Mouse (Mus musculus): ENCODE measurements around the gene Etl4. TPM values are rescaled to one million over a fixed set of nuclear protein-coding genes. Genes with fewer than 3 reads are reported as not detected.
A peak's percentile ranks its signal among the peaks of the same experiment; 100 is the strongest.

Etl4 gene
- polyA plus RNA-seq, 1 experiment from 2014 or later = 16.1 TPM

- H3K4me1 ChIP-seq (replicated peaks; ENCODE audit: control insufficient read depth, insufficient read depth, low read length) = no peaks in the 10 kb centered on the region
- no peak for ATAC-seq
- no peak overlapping the region for H3K4me3 ChIP-seq (ENCODE audit: low read depth, low read length)
- no peaks in the 10 kb centered on the region for H3K9me3 ChIP-seq (ENCODE audit: control insufficient read depth)
- no peaks in the 10 kb centered on the region for H3K27me3 ChIP-seq (replicated peaks; ENCODE audit: control insufficient read depth, insufficient read depth, low read length)
- no peaks in the 10 kb centered on the region for H3K36me3 ChIP-seq (ENCODE audit: control insufficient read depth, insufficient read depth)
- no peak overlapping the region for H3K9ac ChIP-seq (ENCODE audit: low read depth, low read length)
- no peak overlapping the region for H3K4me2 ChIP-seq (replicated peaks; ENCODE audit: low read depth)
- H3K27ac ChIP-seq (ENCODE audit: low read depth, low read length) = no peak overlapping the region
- peak; percentile 90 for TF ChIP-seq CTCF (IDR thresholded peaks at IDR 0.05; ENCODE audit: low read depth)
- 36% methylated on average over 3 of the region's 3 CpGs for WGBS
These were observed 585.1 kb downstream of the Etl4 start for GRCm38 (mm10) chr2:20494666-20495065.

DNA sequence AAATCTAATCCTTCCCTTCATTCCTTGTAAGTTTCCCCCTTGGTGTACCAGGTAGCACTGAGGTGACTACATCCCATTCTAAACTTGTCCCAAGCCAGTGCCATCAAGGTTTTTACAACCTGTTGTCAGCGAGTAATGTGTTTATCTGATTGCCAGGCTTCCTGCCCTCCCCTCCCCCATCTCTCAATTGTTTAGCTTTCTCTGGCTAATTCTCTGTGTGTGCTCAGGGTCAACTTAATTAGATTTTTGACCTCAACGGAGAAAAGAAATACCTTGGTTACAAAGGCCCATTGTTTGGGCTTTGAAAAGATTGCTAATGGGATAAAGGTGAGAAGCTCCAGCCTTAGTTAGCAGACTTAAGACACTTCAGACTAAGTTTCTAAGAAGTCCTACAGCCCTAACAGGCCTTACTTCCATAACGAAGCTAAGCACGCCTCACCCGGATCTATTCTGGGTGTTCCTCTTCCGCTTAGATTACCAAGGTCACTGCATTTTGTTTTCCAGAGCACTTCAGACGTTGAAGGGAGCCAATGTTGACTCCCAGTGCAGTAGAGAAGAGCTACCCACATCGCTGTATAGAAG lies 586.7 kb downstream of the Etl4 start:
- Histone ChIP-seq H3K27ac (ENCODE audit: low read depth, low read length) (no peak overlapping the region), H3K4me3 (ENCODE audit: low read depth, low read length) (no peak overlapping the region), H3K36me3 (ENCODE audit: control insufficient read depth, insufficient read depth) (no peaks in the 10 kb centered on the region), H3K4me2 (replicated peaks; ENCODE audit: low read depth) (no peak overlapping the region), H3K9ac (ENCODE audit: low read depth, low read length) (no peak overlapping the region), H3K27me3 (replicated peaks; ENCODE audit: control insufficient read depth, insufficient read depth, low read length) (no peaks in the 10 kb centered on the region), H3K4me1 (replicated peaks; ENCODE audit: control insufficient read depth, insufficient read depth, low read length) (no peaks in the 10 kb centered on the region), H3K9me3 (ENCODE audit: control insufficient read depth) (no peaks in the 10 kb centered on the region)
- WGBS = 56% methylated on average over 8 of the region's 8 CpGs
- no peak for ATAC-seq
- no peak for TF ChIP-seq CTCF (IDR thresholded peaks at IDR 0.05; ENCODE audit: low read depth)

DNA sequence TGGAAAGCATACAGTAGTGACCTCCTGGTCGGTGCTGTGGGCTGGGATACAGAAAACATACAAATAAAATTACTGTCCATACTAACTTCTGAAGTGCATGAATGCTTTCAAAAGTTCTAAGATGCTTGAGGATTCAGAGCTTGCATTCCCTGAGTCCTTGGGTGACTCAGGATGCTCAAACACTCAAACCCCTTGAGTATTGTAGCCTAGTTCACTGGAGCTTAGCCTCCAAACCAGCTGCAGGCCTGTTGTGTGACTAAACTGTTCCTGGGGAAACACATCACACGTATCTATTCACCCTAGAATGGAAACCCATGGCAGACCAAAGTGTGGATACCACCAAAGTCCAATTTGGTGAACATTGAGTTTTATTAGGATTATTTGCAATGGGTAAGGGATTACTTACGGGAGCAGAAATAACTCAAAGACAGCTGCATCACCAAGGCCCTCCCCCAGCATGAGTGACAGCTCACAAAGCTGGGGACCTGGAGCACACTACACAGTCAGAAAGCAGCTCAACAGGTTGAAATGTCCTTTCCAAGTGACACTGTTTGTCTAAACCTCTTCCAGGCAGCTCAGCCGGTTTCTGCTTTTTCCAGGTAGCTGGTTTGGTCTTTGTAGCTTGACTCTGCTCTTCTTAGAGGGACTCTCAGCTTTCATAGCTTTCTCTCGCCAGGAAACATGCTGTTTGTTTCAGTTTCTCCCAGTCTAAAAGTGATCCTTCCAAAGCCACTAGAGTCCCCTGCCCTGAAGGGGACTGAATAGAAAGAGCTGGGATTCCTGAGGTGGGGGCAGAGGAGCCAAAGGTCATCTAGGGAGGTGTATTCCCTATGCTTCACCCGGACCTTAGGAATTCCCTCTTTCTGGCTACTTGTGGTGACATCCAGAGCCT lies 598.5 kb downstream of the Etl4 start:
- Histone ChIP-seq H3K36me3 (ENCODE audit: control insufficient read depth, insufficient read depth) (no peaks in the 10 kb centered on the region), H3K9ac (ENCODE audit: low read depth, low read length) (no peak overlapping the region), H3K27ac (ENCODE audit: low read depth, low read length) (no peak overlapping the region), H3K4me2 (replicated peaks; ENCODE audit: low read depth) (no peak overlapping the region), H3K4me1 (replicated peaks; ENCODE audit: control insufficient read depth, insufficient read depth, low read length) (no peaks in the 10 kb centered on the region), H3K4me3 (ENCODE audit: low read depth, low read length) (no peak overlapping the region), H3K27me3 (replicated peaks; ENCODE audit: control insufficient read depth, insufficient read depth, low read length) (no peaks in the 10 kb centered on the region), H3K9me3 (ENCODE audit: control insufficient read depth) (no peaks in the 10 kb centered on the region)
- ATAC-seq = 0 out of 2 replicates have a peak, but pooled peaks have one; percentile 16
- TF ChIP-seq CTCF (IDR thresholded peaks at IDR 0.05; ENCODE audit: low read depth) = no peak
- WGBS = 56% methylated on average over 6 of the region's 6 CpGs

GRCm38 (mm10) chr2:20508724-20509052 lies 599.1 kb downstream of the Etl4 start:
- H3K9me3 ChIP-seq (ENCODE audit: control insufficient read depth) = no peaks in the 10 kb centered on the region
- H3K27me3 ChIP-seq (replicated peaks; ENCODE audit: control insufficient read depth, insufficient read depth, low read length) = no peaks in the 10 kb centered on the region
- WGBS = 47% methylated on average over 3 of the region's 3 CpGs
- no peaks in the 10 kb centered on the region for H3K36me3 ChIP-seq (ENCODE audit: control insufficient read depth, insufficient read depth)
- no peak overlapping the region for H3K4me2 ChIP-seq (replicated peaks; ENCODE audit: low read depth)
- no peak overlapping the region for H3K9ac ChIP-seq (ENCODE audit: low read depth, low read length)
- no peak for ATAC-seq
- no peaks in the 10 kb centered on the region for H3K4me1 ChIP-seq (replicated peaks; ENCODE audit: control insufficient read depth, insufficient read depth, low read length)
- TF ChIP-seq CTCF (IDR thresholded peaks at IDR 0.05; ENCODE audit: low read depth) = no peak
- H3K27ac ChIP-seq (ENCODE audit: low read depth, low read length) = no peak overlapping the region
- no peak overlapping the region for H3K4me3 ChIP-seq (ENCODE audit: low read depth, low read length)

DNA sequence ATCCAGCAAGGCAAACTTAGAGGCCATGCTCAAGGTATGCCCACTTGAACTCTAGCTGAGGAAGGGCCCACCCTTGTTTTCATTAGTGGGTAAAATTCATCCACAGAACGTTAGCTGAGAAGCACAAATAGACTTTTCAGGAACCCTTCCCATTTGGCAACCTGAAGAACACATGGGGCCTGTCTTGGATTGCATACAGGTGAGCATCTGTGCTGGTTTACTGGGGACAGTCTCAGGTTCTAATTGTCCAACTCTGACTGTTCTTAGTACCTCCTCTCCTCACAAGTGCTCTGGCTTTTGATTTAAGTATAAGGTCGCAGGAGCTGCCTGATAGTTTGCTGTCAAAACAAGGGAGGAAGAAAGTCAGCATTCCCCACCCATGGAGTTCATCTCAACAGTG lies 600.5 kb downstream of the Etl4 start:
- no peak overlapping the region for H3K9ac ChIP-seq (ENCODE audit: low read depth, low read length)
- H3K27ac ChIP-seq (ENCODE audit: low read depth, low read length) = no peak overlapping the region
- no peak for ATAC-seq
- H3K4me2 ChIP-seq (replicated peaks; ENCODE audit: low read depth) = no peak overlapping the region
- H3K4me1 ChIP-seq (replicated peaks; ENCODE audit: control insufficient read depth, insufficient read depth, low read length) = no peaks in the 10 kb centered on the region
- H3K27me3 ChIP-seq (replicated peaks; ENCODE audit: control insufficient read depth, insufficient read depth, low read length) = no peaks in the 10 kb centered on the region
- H3K36me3 ChIP-seq (ENCODE audit: control insufficient read depth, insufficient read depth) = no peaks in the 10 kb centered on the region
- no peak overlapping the region for H3K4me3 ChIP-seq (ENCODE audit: low read depth, low read length)
- no peak for TF ChIP-seq CTCF (IDR thresholded peaks at IDR 0.05; ENCODE audit: low read depth)
- 71% methylated on average over 2 of the region's 2 CpGs for WGBS
- no peaks in the 10 kb centered on the region for H3K9me3 ChIP-seq (ENCODE audit: control insufficient read depth)

- Histone ChIP-seq H3K27me3 (replicated peaks; ENCODE audit: control insufficient read depth, insufficient read depth, low read length) (no peaks in the 10 kb centered on the region), H3K9ac (ENCODE audit: low read depth, low read length) (no peak overlapping the region), H3K27ac (ENCODE audit: low read depth, low read length) (no peak overlapping the region), H3K4me1 (replicated peaks; ENCODE audit: control insufficient read depth, insufficient read depth, low read length) (no peaks in the 10 kb centered on the region), H3K4me3 (ENCODE audit: low read depth, low read length) (no peak overlapping the region), H3K36me3 (ENCODE audit: control insufficient read depth, insufficient read depth) (no peaks in the 10 kb centered on the region), H3K9me3 (ENCODE audit: control insufficient read depth) (no peaks in the 10 kb centered on the region), H3K4me2 (replicated peaks; ENCODE audit: low read depth) (no peak overlapping the region)
- 95% methylated on average over 8 of the region's 8 CpGs for WGBS
- ATAC-seq = no peak
- TF ChIP-seq CTCF (IDR thresholded peaks at IDR 0.05; ENCODE audit: low read depth) = no peak
These were observed 606.8 kb downstream of the Etl4 start for GRCm38 (mm10) chr2:20516270-20516865.
